Comparison of ENCODE assay signal across 12 mouse cellular contexts in the genomic region with DNA sequence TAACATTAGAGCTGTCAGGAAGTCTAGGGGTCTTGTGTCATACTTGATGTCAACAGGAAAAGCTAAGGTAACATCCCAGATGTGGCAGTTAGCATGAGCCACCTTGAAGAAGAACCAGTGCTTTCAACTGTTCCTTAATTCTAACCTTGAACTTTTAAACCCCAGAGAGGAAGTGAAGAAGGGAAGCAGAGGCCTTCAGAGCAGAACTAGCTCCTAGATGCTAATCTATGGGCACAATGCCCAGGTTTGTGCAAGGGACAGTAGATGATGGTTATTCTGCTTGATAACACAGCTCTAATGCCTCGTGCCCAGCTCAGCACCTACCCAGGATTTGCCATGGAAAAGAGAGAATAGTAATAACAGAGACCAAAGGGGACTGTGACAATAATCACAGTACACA. TPM values are rescaled to one million over a fixed set of nuclear protein-coding genes. Genes with fewer than 3 reads are reported as not detected.
"Had no signal": no experiment of that assay in that cellular context is flagged by ENCODE, and none has a peak within 500 bp of the region (broad histone marks: within the 10 kb centered on the region; RNA-seq: fewer than 3 reads in every experiment).

No protein-coding gene starts in this region.

RNA-seq across cellular contexts. Expression of a gene that starts 8.7 kb away (rescaled TPM):
- total RNA-seq: megakaryocyte-erythroid progenitor cell, adult 5-6 weeks had no signal
- polyA plus RNA-seq: liver, embryonic 15.5 days; midbrain, embryonic 10.5 days; midbrain, embryonic 12.5 days; midbrain, embryonic 14.5 days; midbrain, embryonic 16.5 days; neural tube, embryonic 12.5 days; neural tube, embryonic 14.5 days; stomach, embryonic 16.5 days had no signal

RNA-seq across cellular contexts. Expression of a gene that starts 17.0 kb away (rescaled TPM):
- total RNA-seq: megakaryocyte-erythroid progenitor cell, adult 5-6 weeks had no signal
- polyA plus RNA-seq: liver, embryonic 15.5 days; midbrain, embryonic 10.5 days; midbrain, embryonic 12.5 days; midbrain, embryonic 14.5 days; midbrain, embryonic 16.5 days; neural tube, embryonic 12.5 days; neural tube, embryonic 14.5 days; small intestine, adult 2 months; stomach, embryonic 14.5 days; stomach, embryonic 16.5 days had no signal

RNA-seq across cellular contexts. Expression of a gene that starts 38.8 kb away (rescaled TPM):
- total RNA-seq: megakaryocyte-erythroid progenitor cell, adult 5-6 weeks had no signal
- polyA plus RNA-seq: lung, embryonic 14.5 days; midbrain, embryonic 10.5 days; midbrain, embryonic 12.5 days; midbrain, embryonic 16.5 days; neural tube, embryonic 14.5 days had no signal
